Mouse (Mus musculus) CH12.LX (cell line): Measurements from ENCODE around the gene Npas4.

ENCODE experiments used
- CTCF ChIP-seq, 2 experiments: IDR thresholded peaks in 1 of 2; conservative IDR thresholded peaks in 1 of 2; 2 replicates each; pipeline ENCODE4 v1.5.1; 2011 to 2012; ENCODE audit warnings: low read depth in 2 of 2, low read length in 2 of 2, improper control_type of control experiment in 1 of 2, inconsistent platforms in 1 of 2, mild to moderate bottlenecking in 1 of 2, moderate library complexity in 1 of 2
- ELF1 ChIP-seq: IDR thresholded peaks from 2 replicates; pipeline ENCODE4 v1.6.1; 2014; ENCODE audit warnings: low read depth, mild to moderate bottlenecking, inconsistent platforms, low read length, improper control_type of control experiment
- KAT2A ChIP-seq: IDR thresholded peaks from 2 replicates; pipeline ENCODE4 v1.6.1; 2012; ENCODE audit warnings: low read length, improper control_type of control experiment, inconsistent platforms; ENCODE audit not compliant: insufficient replicate concordance
- MAX ChIP-seq: IDR thresholded peaks from 2 replicates; pipeline ENCODE4 v1.6.1; 2011; ENCODE audit warnings: low read length, improper control_type of control experiment
- PAX5 ChIP-seq: IDR thresholded peaks from 2 replicates; pipeline ENCODE4 v1.6.1; 2012; ENCODE audit warnings: low read length, inconsistent platforms, mixed read lengths
- POLR2A ChIP-seq: IDR thresholded peaks from 2 replicates; pipeline ENCODE4 v1.6.1; 2011; ENCODE audit warnings: low read depth, mild to moderate bottlenecking, improper control_type of control experiment, low read length
- ZNF384 ChIP-seq: IDR thresholded peaks from 2 replicates; pipeline ENCODE4 v1.6.1; 2012; ENCODE audit warnings: low read depth, low read length, improper control_type of control experiment, inconsistent platforms

GRCm38 (mm10) chr19:5037678-5038571, 47.8 kb upstream of the Npas4 start:
- TF ChIP-seq POLR2A = no peak
- no peak for TF ChIP-seq CTCF (conservative IDR thresholded peaks at IDR 0.05 in 1 of 2, IDR thresholded peaks at IDR 0.05 in 1 of 2; ENCODE audit: low read depth in 2 of 2, low read length in 2 of 2)
- TF ChIP-seq MAX = no peak; the same call in 1 of the 2 replicates
- TF ChIP-seq PAX5 = no peak
- TF ChIP-seq KAT2A = peak; percentile 74; the same call in 1 of the 2 replicates
- TF ChIP-seq ZNF384 = no peak
- TF ChIP-seq ELF1 = peak; percentile 98
